Mouse (Mus musculus) MEL (cell line): ENCODE data around the gene Eomes.

Experiments
- NRF1 ChIP-seq: IDR thresholded peaks from 2 replicates; pipeline ENCODE4 v1.6.1; 2014; ENCODE audit warnings: low read depth, mild to moderate bottlenecking, inconsistent platforms, low read length, improper control_type of control experiment, moderate library complexity; ENCODE audit not compliant: poor library complexity, insufficient read depth, severe bottlenecking
- UBTF ChIP-seq: IDR thresholded peaks from 2 replicates; pipeline ENCODE4 v1.6.1; 2012; ENCODE audit warnings: low read depth, mild to moderate bottlenecking, inconsistent platforms, low read length, improper control_type of control experiment, moderate library complexity, borderline replicate concordance; ENCODE audit not compliant: insufficient read depth
- ZKSCAN1 ChIP-seq: IDR thresholded peaks from 2 replicates; pipeline ENCODE4 v1.6.1; 2012; ENCODE audit warnings: low read depth, mild to moderate bottlenecking, inconsistent platforms, low read length, improper control_type of control experiment, moderate library complexity

- TF ChIP-seq NRF1 (no peak), ZKSCAN1 (no peak), UBTF (no peak)
These were observed 21.6 kb upstream of the Eomes start for GRCm38 (mm10) chr9:118456405-118456804.
